Mouse (Mus musculus) left cerebral cortex, adult 11 months (tissue): ENCODE results near the gene Rpa2.
"Not testable (repeated sequence)": the region's sequence is repeated elsewhere in the genome, so short reads cannot be mapped to it uniquely, and the experiment has no call there.

ENCODE experiments used
- DNase-seq: peaks from one replicate; pipeline ENCODE4 v3.0.0; 2022; ENCODE audit warnings: low spot score

Gene Rpa2

GRCm38 (mm10) chr4:132763125-132763524 lies 5.0 kb upstream of the Rpa2 start:
- DNase-seq: not testable (repeated sequence)

GRCm38 (mm10) chr4:132771776-132772175 lies 3.6 kb downstream of the Rpa2 start:
- DNase-seq: no peak

GRCm38 (mm10) chr4:132774905-132775304 lies 6.8 kb downstream of the Rpa2 start:
- no peak for DNase-seq

GRCm38 (mm10) chr4:132776764-132777163 lies 8.6 kb downstream of the Rpa2 start:
- peak; percentile 47 for DNase-seq

GRCm38 (mm10) chr4:132778562-132779201 lies 10.6 kb downstream of the Rpa2 start:
- no peak for DNase-seq

GRCm38 (mm10) chr4:132780288-132780687 lies 12.2 kb downstream of the Rpa2 start:
- no peak for DNase-seq

GRCm38 (mm10) chr4:132783732-132784131 lies 15.6 kb downstream of the Rpa2 start:
- DNase-seq: no peak

GRCm38 (mm10) chr4:132785228-132785627 lies 17.1 kb downstream of the Rpa2 start:
- no peak for DNase-seq

GRCm38 (mm10) chr4:132789731-132790130 lies 21.6 kb downstream of the Rpa2 start:
- DNase-seq: no peak

- DNase-seq: not testable (repeated sequence)
Measured at GRCm38 (mm10) chr4:132793322-132794004, 25.3 kb downstream of the Rpa2 start.

- no peak for DNase-seq
Measured at GRCm38 (mm10) chr4:132794028-132794427, 25.9 kb downstream of the Rpa2 start.

GRCm38 (mm10) chr4:132794760-132795159 lies 26.6 kb downstream of the Rpa2 start:
- DNase-seq: no peak

GRCm38 (mm10) chr4:132795171-132795570 lies 27.0 kb downstream of the Rpa2 start:
- DNase-seq: no peak

- DNase-seq: no peak
Measured at GRCm38 (mm10) chr4:132796196-132796886, 28.2 kb downstream of the Rpa2 start, which contains the start of gene Themis2. Themis2 (minus strand) TSS chr4:132796387.

- no peak for DNase-seq
Measured at GRCm38 (mm10) chr4:132797461-132797860, 29.3 kb downstream of the Rpa2 start.

GRCm38 (mm10) chr4:132798028-132798427 lies 29.9 kb downstream of the Rpa2 start:
- DNase-seq: no peak

- not testable (repeated sequence) for DNase-seq
Measured at GRCm38 (mm10) chr4:132798666-132799065, 30.5 kb downstream of the Rpa2 start.

- no peak for DNase-seq
Measured at GRCm38 (mm10) chr4:132799845-132800244, 31.7 kb downstream of the Rpa2 start.

GRCm38 (mm10) chr4:132801176-132802077 lies 33.3 kb downstream of the Rpa2 start:
- DNase-seq: no peak

GRCm38 (mm10) chr4:132802171-132802637 lies 34.1 kb downstream of the Rpa2 start:
- no peak for DNase-seq

- DNase-seq: no peak
Measured at GRCm38 (mm10) chr4:132803212-132803611, 35.1 kb downstream of the Rpa2 start.

- no peak for DNase-seq
Measured at GRCm38 (mm10) chr4:132803876-132804275, 35.7 kb downstream of the Rpa2 start.
